Mouse (Mus musculus): ENCODE data around the gene Map1lc3b. TPM values are rescaled to one million over a fixed set of nuclear protein-coding genes. Genes with fewer than 3 reads are reported as not detected.
A peak's percentile ranks its signal among the peaks of the same experiment; 100 is the strongest.

Gene Map1lc3b
- polyA plus RNA-seq, 1 experiment from 2014 or later: 214 TPM

GRCm38 (mm10) chr8:121577751-121578675, 12.1 kb upstream of the Map1lc3b start:
- H3K9ac ChIP-seq: peak overlapping the region; percentile 82
- no peaks in the 10 kb centered on the region for H3K9me3 ChIP-seq
- H3K4me2 ChIP-seq (replicated peaks): peak overlapping the region; percentile 89
- peaks cover 23% of the 10 kb centered on the region for H3K4me1 ChIP-seq
- peak; percentile 49 for ATAC-seq (ENCODE audit: insufficient number of reproducible peaks, insufficient read depth, low FRiP score, low TSS enrichment)
- no peaks in the 10 kb centered on the region for H3K36me3 ChIP-seq
- under 1% methylated on average over 44 of the region's 44 CpGs for WGBS
- H3K4me3 ChIP-seq: peak overlapping the region; percentile 91
- H3K27ac ChIP-seq: peak overlapping the region; percentile 20; the same call in 1 of the 2 replicates
- no peaks in the 10 kb centered on the region for H3K27me3 ChIP-seq

GRCm38 (mm10) chr8:121578676-121579451, 11.3 kb upstream of the Map1lc3b start, which contains the start of gene Fbxo31:
Gene Fbxo31, minus strand, starts transcription at chr8:121578806.
- WGBS: 2% methylated on average over 62 of the region's 63 CpGs
- peak within 1 kb of the TSS; percentile 20; the same call in 1 of the 2 replicates for H3K27ac ChIP-seq
- ATAC-seq (ENCODE audit: insufficient number of reproducible peaks, insufficient read depth, low FRiP score, low TSS enrichment): peak; percentile 83

GRCm38 (mm10) chr8:121580465-121580864, 9.7 kb upstream of the Map1lc3b start:
- no peak for ATAC-seq (ENCODE audit: insufficient number of reproducible peaks, insufficient read depth, low FRiP score, low TSS enrichment)
- Histone ChIP-seq H3K9me3 (no peaks in the 10 kb centered on the region), H3K9ac (no peak overlapping the region), H3K4me3 (no peak overlapping the region), H3K4me2 (replicated peaks) (no peak overlapping the region), H3K27ac (no peak overlapping the region), H3K36me3 (no peaks in the 10 kb centered on the region), H3K27me3 (no peaks in the 10 kb centered on the region), H3K4me1 (peaks cover 20% of the 10 kb centered on the region)
- WGBS: 34% methylated on average over 9 of the region's 9 CpGs

More at GRCm38 (mm10) chr8:121578676-121579451, 11.3 kb upstream of the Map1lc3b start, which contains the start of gene Fbxo31:
- no peaks in the 10 kb centered on the region for H3K36me3 ChIP-seq
- H3K9ac ChIP-seq: peak within 1 kb of the TSS; percentile 82
- no peaks in the 10 kb centered on the region for H3K9me3 ChIP-seq
- H3K4me1 ChIP-seq: peaks cover 23% of the 10 kb centered on the region
- peak within 1 kb of the TSS; percentile 89 for H3K4me2 ChIP-seq (replicated peaks)
- H3K4me3 ChIP-seq: peak within 1 kb of the TSS; percentile 91
- H3K27me3 ChIP-seq: no peaks in the 10 kb centered on the region

- Histone ChIP-seq H3K4me2 (replicated peaks) (no peak overlapping the region), H3K9ac (no peak overlapping the region), H3K27me3 (no peaks in the 10 kb centered on the region), H3K27ac (no peak overlapping the region), H3K4me1 (no peaks in the 10 kb centered on the region), H3K9me3 (no peaks in the 10 kb centered on the region), H3K4me3 (no peak overlapping the region), H3K36me3 (no peaks in the 10 kb centered on the region)
- no peak for ATAC-seq (ENCODE audit: insufficient number of reproducible peaks, insufficient read depth, low FRiP score, low TSS enrichment)
- 48% methylated on average over 8 of the region's 8 CpGs for WGBS
These were observed 6.5 kb upstream of the Map1lc3b start for GRCm38 (mm10) chr8:121583653-121584052.

GRCm38 (mm10) chr8:121584730-121585129, 5.4 kb upstream of the Map1lc3b start:
- ATAC-seq (ENCODE audit: insufficient number of reproducible peaks, insufficient read depth, low FRiP score, low TSS enrichment): no peak
- Histone ChIP-seq H3K9me3 (no peaks in the 10 kb centered on the region), H3K27ac (no peak overlapping the region), H3K4me1 (peaks cover 4% of the 10 kb centered on the region; the same call in 1 of the 2 replicates), H3K9ac (peak overlapping the region; percentile 69; the same call in 1 of the 2 replicates), H3K4me2 (replicated peaks) (peak overlapping the region; percentile 60), H3K27me3 (no peaks in the 10 kb centered on the region), H3K36me3 (no peaks in the 10 kb centered on the region), H3K4me3 (peak overlapping the region; percentile 63)
- WGBS: 44% methylated on average over 13 of the region's 13 CpGs

GRCm38 (mm10) chr8:121585159-121585825, 4.9 kb upstream of the Map1lc3b start:
- H3K27me3 ChIP-seq: no peaks in the 10 kb centered on the region
- H3K4me1 ChIP-seq: peaks cover 6% of the 10 kb centered on the region; the same call in 1 of the 2 replicates
- ATAC-seq (ENCODE audit: insufficient number of reproducible peaks, insufficient read depth, low FRiP score, low TSS enrichment): peak; percentile 91
- H3K4me2 ChIP-seq (replicated peaks): peak overlapping the region; percentile 60
- no peaks in the 10 kb centered on the region for H3K36me3 ChIP-seq
- no peak overlapping the region for H3K27ac ChIP-seq
- peak overlapping the region; percentile 69 for H3K9ac ChIP-seq
- H3K4me3 ChIP-seq: peak overlapping the region; percentile 63
- H3K9me3 ChIP-seq: no peaks in the 10 kb centered on the region
- 2% methylated on average over 47 of the region's 47 CpGs for WGBS

GRCm38 (mm10) chr8:121588750-121589149, 1.4 kb upstream of the Map1lc3b start:
- Histone ChIP-seq H3K4me3 (no peak overlapping the region), H3K9ac (no peak overlapping the region), H3K27me3 (no peaks in the 10 kb centered on the region), H3K27ac (no peak overlapping the region), H3K4me1 (peaks cover 24% of the 10 kb centered on the region), H3K36me3 (peaks cover 5% of the 10 kb centered on the region; the same call in 1 of the 2 replicates), H3K9me3 (no peaks in the 10 kb centered on the region), H3K4me2 (replicated peaks) (no peak overlapping the region)
- ATAC-seq (ENCODE audit: insufficient number of reproducible peaks, insufficient read depth, low FRiP score, low TSS enrichment): no peak
- WGBS: 82% methylated on average over 4 of the region's 4 CpGs

- Histone ChIP-seq H3K9ac (no peak overlapping the region), H3K27ac (peak overlapping the region; percentile 4; the same call in 1 of the 2 replicates), H3K4me2 (replicated peaks) (peak overlapping the region; percentile 91; the same call in 1 of the 2 replicates), H3K9me3 (no peaks in the 10 kb centered on the region), H3K4me1 (peaks cover 24% of the 10 kb centered on the region), H3K36me3 (peaks cover 11% of the 10 kb centered on the region), H3K27me3 (no peaks in the 10 kb centered on the region), H3K4me3 (no peak overlapping the region)
- ATAC-seq (ENCODE audit: insufficient number of reproducible peaks, insufficient read depth, low FRiP score, low TSS enrichment): no peak
- WGBS: 41% methylated on average over 2 of the region's 2 CpGs
These were observed 895 bp upstream of the Map1lc3b start for GRCm38 (mm10) chr8:121589205-121589726.

GRCm38 (mm10) chr8:121591178-121592066, 1.3 kb downstream of the Map1lc3b start:
- peaks cover 24% of the 10 kb centered on the region for H3K4me1 ChIP-seq
- peak overlapping the region; percentile 93 for H3K9ac ChIP-seq
- H3K4me2 ChIP-seq (replicated peaks): peak overlapping the region; percentile 91
- no peaks in the 10 kb centered on the region for H3K27me3 ChIP-seq
- H3K9me3 ChIP-seq: no peaks in the 10 kb centered on the region
- H3K36me3 ChIP-seq: peaks cover 29% of the 10 kb centered on the region
- 14% methylated on average over 20 of the region's 20 CpGs for WGBS
- peak overlapping the region; percentile 97 for H3K4me3 ChIP-seq
- no peak for ATAC-seq (ENCODE audit: insufficient number of reproducible peaks, insufficient read depth, low FRiP score, low TSS enrichment)
- H3K27ac ChIP-seq: peak overlapping the region; percentile 65; the same call in 1 of the 2 replicates

- H3K9me3 ChIP-seq: no peaks in the 10 kb centered on the region
- H3K4me2 ChIP-seq (replicated peaks): no peak overlapping the region
- peaks cover 24% of the 10 kb centered on the region for H3K4me1 ChIP-seq
- H3K27ac ChIP-seq: no peak overlapping the region
- no peak overlapping the region for H3K9ac ChIP-seq
- H3K4me3 ChIP-seq: no peak overlapping the region
- no peaks in the 10 kb centered on the region for H3K27me3 ChIP-seq
- no peak for ATAC-seq (ENCODE audit: insufficient number of reproducible peaks, insufficient read depth, low FRiP score, low TSS enrichment)
- WGBS: 83% methylated on average over 5 of the region's 5 CpGs
- H3K36me3 ChIP-seq: peaks cover 44% of the 10 kb centered on the region
These were observed 3.1 kb downstream of the Map1lc3b start for GRCm38 (mm10) chr8:121593293-121593692.

Measured in embryonic facial prominence, embryonic 12.5 days (tissue).